Mouse (Mus musculus) MEL (cell line): Measurements from ENCODE around the gene S100a1.
A peak's percentile ranks its signal among the peaks of the same experiment; 100 is the strongest.

Source experiments
- CHD1 ChIP-seq: IDR thresholded peaks from 2 replicates; pipeline ENCODE4 v1.6.1; 2012; ENCODE audit warnings: low read depth, mild to moderate bottlenecking, inconsistent platforms, low read length, improper control_type of control experiment
- CHD2 ChIP-seq: IDR thresholded peaks from 2 replicates; pipeline ENCODE4 v1.6.1; 2011; ENCODE audit warnings: low read length, improper control_type of control experiment
- CTCF ChIP-seq, 3 experiments: IDR thresholded peaks in 2 of 3; conservative IDR thresholded peaks in 1 of 3; 2 replicates each; pipeline ENCODE4 v1.5.1; 2011 to 2012; ENCODE audit warnings: low read length in 3 of 3, low read depth in 2 of 3, mild to moderate bottlenecking in 2 of 3, improper control_type of control experiment in 1 of 3, inconsistent platforms in 1 of 3, mixed read lengths in 1 of 3, moderate library complexity in 1 of 3; ENCODE audit not compliant: control insufficient read depth in 1 of 3, insufficient read depth in 1 of 3, poor library complexity in 1 of 3, severe bottlenecking in 1 of 3
- EP300 ChIP-seq, 2 experiments: IDR thresholded peaks; 2 replicates each; pipeline ENCODE4 v1.6.1; 2011; ENCODE audit warnings: improper control_type of control experiment in 2 of 2, low read length in 2 of 2, low read depth in 1 of 2, mild to moderate bottlenecking in 1 of 2
- GATA1 ChIP-seq: IDR thresholded peaks from 2 replicates; pipeline ENCODE4 v1.6.1; 2011; ENCODE audit warnings: low read depth, low read length, improper control_type of control experiment
- KAT2A ChIP-seq: conservative IDR thresholded peaks from 2 replicates; pipeline ENCODE4 v1.6.1; 2012; ENCODE audit warnings: low read depth, low read length, improper control_type of control experiment, inconsistent platforms
- MAX ChIP-seq: IDR thresholded peaks from 2 replicates; pipeline ENCODE4 v1.6.1; 2011; ENCODE audit warnings: low read length, improper control_type of control experiment
- POLR2A ChIP-seq, 2 experiments: IDR thresholded peaks; 2 replicates each; pipeline ENCODE4 v1.6.1; 2011 to 2012; ENCODE audit warnings: low read length in 2 of 2, mild to moderate bottlenecking in 2 of 2, control low read depth in 1 of 2, improper control_type of control experiment in 1 of 2, low read depth in 1 of 2, moderate library complexity in 1 of 2; ENCODE audit not compliant: control insufficient read depth in 1 of 2, insufficient read depth in 1 of 2, poor library complexity in 1 of 2
- POLR2AphosphoS5 ChIP-seq: IDR thresholded peaks from 2 replicates; pipeline ENCODE4 v1.6.1; 2012; ENCODE audit warnings: low read depth, borderline replicate concordance, mild to moderate bottlenecking, inconsistent platforms, low read length, moderate library complexity, mixed read lengths
- RAD21 ChIP-seq: IDR thresholded peaks from 2 replicates; pipeline ENCODE4 v1.6.1; 2011; ENCODE audit warnings: mild to moderate bottlenecking, low read depth, low read length, improper control_type of control experiment
- TCF12 ChIP-seq: IDR thresholded peaks from 2 replicates; pipeline ENCODE4 v1.6.1; 2014; ENCODE audit warnings: low read depth, mild to moderate bottlenecking, inconsistent platforms, low read length, improper control_type of control experiment, moderate library complexity
- ZC3H11A ChIP-seq: IDR thresholded peaks from 2 replicates; pipeline ENCODE4 v1.6.1; 2012; ENCODE audit warnings: low read depth, mild to moderate bottlenecking, inconsistent platforms, low read length, improper control_type of control experiment
- ZNF384 ChIP-seq: IDR thresholded peaks from 2 replicates; pipeline ENCODE4 v1.6.1; 2012; ENCODE audit warnings: low read depth, mild to moderate bottlenecking, inconsistent platforms, low read length, improper control_type of control experiment

- TF ChIP-seq POLR2A (IDR thresholded peaks at IDR 0.05; ENCODE audit: control insufficient read depth in 1 of 2, insufficient read depth in 1 of 2, low read depth in 1 of 2, low read length in 2 of 2, poor library complexity in 1 of 2) (no peak), EP300 (IDR thresholded peaks at IDR 0.05; ENCODE audit: low read depth in 1 of 2, low read length in 2 of 2) (no peak), CTCF (IDR thresholded peaks at IDR 0.05 in 2 of 3, conservative IDR thresholded peaks at IDR 0.05 in 1 of 3; ENCODE audit: control insufficient read depth in 1 of 3, insufficient read depth in 1 of 3, low read depth in 2 of 3, low read length in 3 of 3, poor library complexity in 1 of 3, severe bottlenecking in 1 of 3) (no peak; a peak in 1 of 6 replicates), KAT2A (no peak), GATA1 (no peak), POLR2AphosphoS5 (no peak), RAD21 (no peak), ZC3H11A (no peak), TCF12 (no peak), ZNF384 (peak; percentile 84), CHD1 (no peak), MAX (no peak), CHD2 (no peak)
Measured at GRCm38 (mm10) chr3:90475151-90475830, 38.9 kb downstream of the S100a1 start.
